Mouse (Mus musculus): ENCODE measurements around the gene Cyp26a1. TPM values are rescaled to one million over a fixed set of nuclear protein-coding genes. Genes with fewer than 3 reads are reported as not detected.

The Cyp26a1 gene
- total RNA-seq (2023): not detected

DNA sequence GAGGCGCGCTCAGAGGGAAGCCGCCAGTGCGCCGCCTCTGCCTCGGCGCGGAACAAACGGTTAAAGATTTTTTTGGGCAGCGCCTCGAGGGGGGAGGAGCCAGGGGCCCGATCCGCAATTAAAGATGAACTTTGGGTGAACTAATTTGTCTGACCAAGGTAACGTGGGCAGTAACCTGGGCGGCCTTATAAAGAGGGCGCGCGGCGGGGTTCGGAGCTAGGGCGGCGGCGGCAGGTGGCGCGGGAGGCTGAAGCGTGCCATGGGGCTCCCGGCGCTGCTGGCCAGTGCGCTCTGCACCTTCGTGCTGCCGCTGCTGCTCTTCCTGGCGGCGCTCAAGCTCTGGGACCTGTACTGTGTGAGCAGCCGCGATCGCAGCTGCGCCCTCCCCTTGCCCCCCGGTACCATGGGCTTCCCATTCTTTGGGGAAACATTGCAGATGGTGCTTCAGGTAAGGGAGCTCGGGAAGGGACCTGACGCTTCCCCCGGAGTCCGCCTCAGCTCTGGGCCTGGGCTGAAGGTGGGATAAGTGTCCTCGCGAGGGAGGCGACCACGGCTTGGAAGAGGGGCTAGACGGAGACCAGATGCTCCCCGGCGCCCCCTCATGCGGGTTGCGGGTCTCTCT lies at the start of gene Cyp26a1:
Gene Cyp26a1, plus strand, starts transcription at position 148 of the 622 bp plus-strand sequence.

DNA sequence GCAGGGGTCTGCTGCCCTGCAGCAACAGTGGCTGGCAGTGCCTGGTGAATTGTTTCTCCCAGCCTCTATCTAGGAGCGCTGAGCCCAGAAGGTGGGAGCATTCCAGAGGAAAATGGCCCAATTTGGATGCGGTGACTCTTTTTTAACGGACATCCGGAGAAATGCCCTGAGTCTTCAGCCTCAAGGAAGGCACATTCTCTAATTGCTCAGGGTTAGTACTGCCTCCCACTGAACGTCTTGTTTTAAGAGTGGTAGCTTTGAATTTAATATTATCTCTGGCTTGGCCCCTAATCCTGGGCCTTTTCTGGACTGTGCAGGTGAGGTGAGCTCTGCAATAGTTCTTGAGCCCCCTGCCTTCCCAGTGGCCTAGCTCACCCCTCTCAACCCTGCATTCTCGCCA lies 12.3 kb upstream of the Cyp26a1 start, which contains the start of gene Cyp26c1:
Gene Cyp26c1, plus strand, starts transcription at position 301 of the 400 bp plus-strand sequence.

Other genes with a start within 250 kb of the Cyp26a1 start
- gene Exoc6, start 147.4 kb upstream of the Cyp26a1 start, total RNA-seq (2023): 10 to 100 TPM; 58.8 to 64.0 TPM
- under 1 TPM; 0.39 to 0.46 TPM for gene Cyp26c1, start 12.2 kb upstream of the Cyp26a1 start, total RNA-seq (2023)